Mouse (Mus musculus): ENCODE data around the gene Atp1b2. TPM values are rescaled to one million over a fixed set of nuclear protein-coding genes. Genes with fewer than 3 reads are reported as not detected.
A peak's percentile ranks its signal among the peaks of the same experiment; 100 is the strongest.

The Atp1b2 gene
- polyA plus RNA-seq, 1 experiment: not detected

- no peak overlapping the region for H3K4me3 ChIP-seq (ENCODE audit: insufficient read depth, low read length)
- no peak for TF ChIP-seq CTCF (IDR thresholded peaks at IDR 0.05; ENCODE audit: low read depth, low read length)
- H3K27ac ChIP-seq (ENCODE audit: insufficient read depth, low read depth, low read length): no peak overlapping the region
- no peaks in the 10 kb centered on the region for H3K4me1 ChIP-seq (ENCODE audit: control insufficient read depth, insufficient read depth, low read length)
Measured at GRCm38 (mm10) chr11:69608525-69608924, 2.8 kb upstream of the Atp1b2 start.

- Histone ChIP-seq H3K4me1 (ENCODE audit: control insufficient read depth, insufficient read depth, low read length) (no peaks in the 10 kb centered on the region), H3K4me3 (ENCODE audit: insufficient read depth, low read length) (no peak overlapping the region)
- no peak for TF ChIP-seq CTCF (IDR thresholded peaks at IDR 0.05; ENCODE audit: low read depth, low read length)
- TF ChIP-seq POLR2A (IDR thresholded peaks at IDR 0.05; ENCODE audit: borderline replicate concordance, low read depth, low read length): no peak
Measured at GRCm38 (mm10) chr11:69606832-69607231, 1.1 kb upstream of the Atp1b2 start.

GRCm38 (mm10) chr11:69606491-69606795 lies 701 bp upstream of the Atp1b2 start:
- TF ChIP-seq POLR2A (IDR thresholded peaks at IDR 0.05; ENCODE audit: borderline replicate concordance, low read depth, low read length): no peak
- no peak for TF ChIP-seq CTCF (IDR thresholded peaks at IDR 0.05; ENCODE audit: low read depth, low read length)
- H3K4me3 ChIP-seq (ENCODE audit: insufficient read depth, low read length): peak overlapping the region; percentile 50
- no peak overlapping the region for H3K27ac ChIP-seq (ENCODE audit: insufficient read depth, low read depth, low read length)
- H3K4me1 ChIP-seq (ENCODE audit: control insufficient read depth, insufficient read depth, low read length): no peaks in the 10 kb centered on the region

More at GRCm38 (mm10) chr11:69606832-69607231, 1.1 kb upstream of the Atp1b2 start:
- H3K27ac ChIP-seq (ENCODE audit: insufficient read depth, low read depth, low read length): no peak overlapping the region

- no peak for TF ChIP-seq CTCF (IDR thresholded peaks at IDR 0.05; ENCODE audit: low read depth, low read length)
- no peak for TF ChIP-seq POLR2A (IDR thresholded peaks at IDR 0.05; ENCODE audit: borderline replicate concordance, low read depth, low read length)
- H3K27ac ChIP-seq (ENCODE audit: insufficient read depth, low read depth, low read length): no peak overlapping the region
Measured at GRCm38 (mm10) chr11:69604795-69605664, 712 bp downstream of the Atp1b2 start.

GRCm38 (mm10) chr11:69604347-69604746 lies 1.4 kb downstream of the Atp1b2 start:
- TF ChIP-seq CTCF (IDR thresholded peaks at IDR 0.05; ENCODE audit: low read depth, low read length) (no peak), POLR2A (IDR thresholded peaks at IDR 0.05; ENCODE audit: borderline replicate concordance, low read depth, low read length) (no peak)
- H3K4me3 ChIP-seq (ENCODE audit: insufficient read depth, low read length): no peak overlapping the region
- H3K27ac ChIP-seq (ENCODE audit: insufficient read depth, low read depth, low read length): no peak overlapping the region
- no peaks in the 10 kb centered on the region for H3K4me1 ChIP-seq (ENCODE audit: control insufficient read depth, insufficient read depth, low read length)

More at GRCm38 (mm10) chr11:69604795-69605664, 712 bp downstream of the Atp1b2 start:
- H3K4me1 ChIP-seq (ENCODE audit: control insufficient read depth, insufficient read depth, low read length): no peaks in the 10 kb centered on the region
- peak overlapping the region; percentile 61 for H3K4me3 ChIP-seq (ENCODE audit: insufficient read depth, low read length)

GRCm38 (mm10) chr11:69603516-69603915 lies 2.2 kb downstream of the Atp1b2 start:
- TF ChIP-seq POLR2A (IDR thresholded peaks at IDR 0.05; ENCODE audit: borderline replicate concordance, low read depth, low read length): no peak
- no peak for TF ChIP-seq CTCF (IDR thresholded peaks at IDR 0.05; ENCODE audit: low read depth, low read length)
- Histone ChIP-seq H3K4me3 (ENCODE audit: insufficient read depth, low read length) (no peak overlapping the region), H3K4me1 (ENCODE audit: control insufficient read depth, insufficient read depth, low read length) (no peaks in the 10 kb centered on the region), H3K27ac (ENCODE audit: insufficient read depth, low read depth, low read length) (no peak overlapping the region)

- no peak for TF ChIP-seq CTCF (IDR thresholded peaks at IDR 0.05; ENCODE audit: low read depth, low read length)
- TF ChIP-seq POLR2A (IDR thresholded peaks at IDR 0.05; ENCODE audit: borderline replicate concordance, low read depth, low read length): no peak
- Histone ChIP-seq H3K4me1 (ENCODE audit: control insufficient read depth, insufficient read depth, low read length) (no peaks in the 10 kb centered on the region), H3K27ac (ENCODE audit: insufficient read depth, low read depth, low read length) (no peak overlapping the region), H3K4me3 (ENCODE audit: insufficient read depth, low read length) (no peak overlapping the region)
Measured at GRCm38 (mm10) chr11:69601768-69602167, 4.0 kb downstream of the Atp1b2 start.

- H3K27ac ChIP-seq (ENCODE audit: insufficient read depth, low read depth, low read length): no peak overlapping the region
- H3K4me1 ChIP-seq (ENCODE audit: control insufficient read depth, insufficient read depth, low read length): peaks cover 7% of the 10 kb centered on the region
- no peak overlapping the region for H3K4me3 ChIP-seq (ENCODE audit: insufficient read depth, low read length)
- TF ChIP-seq CTCF (IDR thresholded peaks at IDR 0.05; ENCODE audit: low read depth, low read length) (no peak), POLR2A (IDR thresholded peaks at IDR 0.05; ENCODE audit: borderline replicate concordance, low read depth, low read length) (no peak)
Measured at GRCm38 (mm10) chr11:69600098-69600497, 5.6 kb downstream of the Atp1b2 start.

GRCm38 (mm10) chr11:69599436-69599835 lies 6.3 kb downstream of the Atp1b2 start:
- Histone ChIP-seq H3K27ac (ENCODE audit: insufficient read depth, low read depth, low read length) (no peak overlapping the region), H3K4me1 (ENCODE audit: control insufficient read depth, insufficient read depth, low read length) (peaks cover 7% of the 10 kb centered on the region), H3K4me3 (ENCODE audit: insufficient read depth, low read length) (no peak overlapping the region)
- TF ChIP-seq POLR2A (IDR thresholded peaks at IDR 0.05; ENCODE audit: borderline replicate concordance, low read depth, low read length) (no peak), CTCF (IDR thresholded peaks at IDR 0.05; ENCODE audit: low read depth, low read length) (no peak)

GRCm38 (mm10) chr11:69594853-69595252 lies 10.9 kb downstream of the Atp1b2 start:
- Histone ChIP-seq H3K4me3 (ENCODE audit: insufficient read depth, low read length) (no peak overlapping the region), H3K4me1 (ENCODE audit: control insufficient read depth, insufficient read depth, low read length) (peaks cover 7% of the 10 kb centered on the region), H3K27ac (ENCODE audit: insufficient read depth, low read depth, low read length) (no peak overlapping the region)
- TF ChIP-seq CTCF (IDR thresholded peaks at IDR 0.05; ENCODE audit: low read depth, low read length): no peak
- no peak for TF ChIP-seq POLR2A (IDR thresholded peaks at IDR 0.05; ENCODE audit: borderline replicate concordance, low read depth, low read length)

All from bone marrow macrophage, adult 2 months (primary cell).